Mouse (Mus musculus): ENCODE measurements around the gene Scyl1. TPM values are rescaled to one million over a fixed set of nuclear protein-coding genes. Genes with fewer than 3 reads are reported as not detected.

Gene Scyl1
- polyA plus RNA-seq (2012; ENCODE audit: low replicate concordance) = 56.3 and 57.0 TPM in 2 replicates

GRCm38 (mm10) chr19:5770925-5771860 lies at the start of gene Scyl1:
Scyl1 (minus strand) TSS chr19:5771419.

GRCm38 (mm10) chr19:5740320-5741317 lies 30.6 kb downstream of the Scyl1 start, which contains the start of gene Ltbp3:
Ltbp3 (plus strand) TSS chr19:5740904.

GRCm38 (mm10) chr19:5729444-5729815 lies 41.8 kb downstream of the Scyl1 start, which contains the start of gene Fam89b:
Fam89b (minus strand) TSS chr19:5729653.

GRCm38 (mm10) chr19:5725767-5726515 lies 45.3 kb downstream of the Scyl1 start, which contains the start of gene Ehbp1l1:
Ehbp1l1 (minus strand) TSS chr19:5726317.

Other genes starting within 250 kb of the Scyl1 start
- gene Ovol1, start 210.8 kb downstream of the Scyl1 start, polyA plus RNA-seq (2012; ENCODE audit: low replicate concordance) = not detected in 2 replicates
- 16.9 and 32.7 TPM in 2 replicates for gene Ap5b1, start 203.4 kb downstream of the Scyl1 start, polyA plus RNA-seq (2012; ENCODE audit: low replicate concordance)
- 248 and 435 TPM in 2 replicates for gene Rnaseh2c, start 169.5 kb downstream of the Scyl1 start, polyA plus RNA-seq (2012; ENCODE audit: low replicate concordance)
- gene Kat5, start 161.2 kb downstream of the Scyl1 start, polyA plus RNA-seq (2012; ENCODE audit: low replicate concordance) = 46.4 and 73.1 TPM in 2 replicates
- gene Rela, start 133.9 kb downstream of the Scyl1 start, polyA plus RNA-seq (2012; ENCODE audit: low replicate concordance) = 61.2 and 268 TPM in 2 replicates
- gene Sipa1, start 107.7 kb downstream of the Scyl1 start, polyA plus RNA-seq (2012; ENCODE audit: low replicate concordance) = 361 and 570 TPM in 2 replicates
- gene Map3k11, start 82.7 kb downstream of the Scyl1 start, polyA plus RNA-seq (2012; ENCODE audit: low replicate concordance) = 157 and 178 TPM in 2 replicates
- 468 and 751 TPM in 2 replicates for gene Pcnx3, start 82.5 kb downstream of the Scyl1 start, polyA plus RNA-seq (2012; ENCODE audit: low replicate concordance)
- gene Kcnk7, start 67.1 kb downstream of the Scyl1 start, polyA plus RNA-seq (2012; ENCODE audit: low replicate concordance) = 1.1 and 3.7 TPM in 2 replicates
- gene Ehbp1l1, start 45.1 kb downstream of the Scyl1 start, polyA plus RNA-seq (2012; ENCODE audit: low replicate concordance) = 268 and 413 TPM in 2 replicates
- 41.3 and 119 TPM in 2 replicates for gene Fam89b, start 41.8 kb downstream of the Scyl1 start, polyA plus RNA-seq (2012; ENCODE audit: low replicate concordance)
- 2.3 and 4.5 TPM in 2 replicates for gene Ltbp3, start 30.5 kb downstream of the Scyl1 start, polyA plus RNA-seq (2012; ENCODE audit: low replicate concordance)
- 18.0 and 18.2 TPM in 2 replicates for gene Frmd8, start 103.9 kb upstream of the Scyl1 start, polyA plus RNA-seq (2012; ENCODE audit: low replicate concordance)
- 0.65 and 5.0 TPM in 2 replicates for gene Slc25a45, start 106.4 kb upstream of the Scyl1 start, polyA plus RNA-seq (2012; ENCODE audit: low replicate concordance)
- gene Tigd3, start 122.7 kb upstream of the Scyl1 start, polyA plus RNA-seq (2012; ENCODE audit: low replicate concordance) = 1.4 and 2.3 TPM in 2 replicates
- gene Dpf2, start 141.6 kb upstream of the Scyl1 start, polyA plus RNA-seq (2012; ENCODE audit: low replicate concordance) = 15.3 and 54.9 TPM in 2 replicates
- 1.8 and 1.9 TPM in 2 replicates for gene Cdc42ep2, start 153.4 kb upstream of the Scyl1 start, polyA plus RNA-seq (2012; ENCODE audit: low replicate concordance)
- 42.9 and 62.3 TPM in 2 replicates for gene Pola2, start 192.8 kb upstream of the Scyl1 start, polyA plus RNA-seq (2012; ENCODE audit: low replicate concordance)
- not detected in 2 replicates for gene Slc22a20, start 214.7 kb upstream of the Scyl1 start, polyA plus RNA-seq (2012; ENCODE audit: low replicate concordance)
- 74.6 and 291 TPM in 2 replicates for gene Capn1, start 244.5 kb upstream of the Scyl1 start, polyA plus RNA-seq (2012; ENCODE audit: low replicate concordance)

Measured in leukemia stem cell, adult 10-12 weeks (primary cell).